Mouse (Mus musculus) granulocyte monocyte progenitor cell, adult 5-6 weeks (primary cell): ENCODE data around the gene Rhot1. TPM values are rescaled to one million over a fixed set of nuclear protein-coding genes. Genes with fewer than 3 reads are reported as not detected.
A peak's percentile ranks its signal among the peaks of the same experiment; 100 is the strongest.

Experiments used
- ATAC-seq: replicated peaks from 2 replicates; pipeline ENCODE4 v1.8.0; 2016; ENCODE audit warnings: mild to moderate bottlenecking, moderate TSS enrichment, inconsistent platforms; ENCODE audit not compliant: poor library complexity, severe bottlenecking
- total RNA-seq, 2 experiments: library from RNA; stranded (forward) in 1 of 2; stranded (reverse) in 1 of 2; fragments of 200-712, 200-1000 nt in 1 of 2; fragments of >200 nt in 1 of 2; fragmentation: Nextera tagmentation in 1 of 2; gene quantifications; 2 replicates each; pipeline ENCODE4 v1.2.3; 2014 to 2017

The Rhot1 gene
- total RNA-seq, 2 experiments from 2014 or later = 44.8 to 49.8 TPM

DNA sequence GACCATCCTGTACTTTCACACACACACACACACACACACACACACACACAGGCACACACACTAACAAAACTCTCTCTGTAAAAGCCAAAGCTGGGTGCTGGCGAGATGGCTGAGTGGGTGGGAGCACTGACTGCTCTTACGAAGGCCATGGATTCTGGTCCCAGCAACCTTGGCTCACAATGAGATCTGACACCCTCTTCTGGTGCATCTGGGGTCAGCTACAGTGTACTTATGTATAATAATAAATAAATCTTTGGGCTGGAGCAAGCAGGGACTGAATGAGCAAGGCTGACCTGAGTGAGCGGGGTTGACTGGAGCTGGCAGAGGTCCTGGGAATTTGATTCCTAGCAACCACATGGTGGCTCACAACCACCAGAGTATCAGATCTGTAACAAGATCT lies 75.0 kb downstream of the Rhot1 start:
- no peak for ATAC-seq

- ATAC-seq = no peak
These were observed 75.8 kb downstream of the Rhot1 start for GRCm38 (mm10) chr11:80284641-80285040.

GRCm38 (mm10) chr11:80287150-80287549 lies 78.3 kb downstream of the Rhot1 start:
- peak; percentile 61 for ATAC-seq

GRCm38 (mm10) chr11:80289701-80290445 lies 81.1 kb downstream of the Rhot1 start:
- peak; percentile 83 for ATAC-seq

DNA sequence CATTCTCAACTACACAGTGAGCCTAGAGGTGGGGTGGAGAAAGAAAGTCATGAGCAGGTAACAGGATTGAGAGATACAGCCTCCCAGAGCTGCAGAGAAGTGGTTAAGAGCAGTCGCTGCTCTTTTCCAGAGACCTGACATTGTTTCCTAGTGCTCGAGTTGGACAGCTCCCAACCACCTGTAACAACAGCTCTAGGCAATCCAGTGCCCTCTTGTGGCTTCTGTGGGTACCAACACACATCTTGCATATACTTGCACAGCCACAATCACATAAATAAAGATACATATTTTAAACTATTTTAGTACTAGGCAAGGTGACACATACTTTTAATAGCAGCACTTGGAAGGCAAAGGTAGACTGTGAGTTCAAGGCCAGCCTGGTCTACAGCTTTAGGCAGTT lies 82.2 kb downstream of the Rhot1 start:
- no peak for ATAC-seq

- ATAC-seq = no peak
These were observed 83.6 kb downstream of the Rhot1 start for GRCm38 (mm10) chr11:80292463-80292862.

DNA sequence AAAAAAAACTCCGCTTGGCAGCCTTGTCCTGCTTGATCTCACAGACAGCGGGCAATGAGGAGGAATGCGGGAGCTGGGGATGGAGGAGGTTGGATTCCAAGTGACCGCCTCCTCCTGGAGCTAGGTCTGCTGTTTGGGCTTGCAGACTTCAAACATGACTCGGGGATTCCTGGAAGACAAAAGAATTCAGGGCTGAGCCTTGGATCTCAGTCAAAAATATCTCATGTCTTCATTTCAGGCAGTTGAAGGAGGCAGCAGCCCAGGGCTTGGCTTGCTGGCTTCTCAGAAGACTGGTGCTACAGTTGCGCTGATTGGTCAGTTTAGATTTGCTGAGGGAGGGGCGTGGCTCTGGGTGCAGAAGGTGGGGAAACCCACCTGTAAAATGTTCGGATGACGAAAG lies 86.2 kb downstream of the Rhot1 start:
- ATAC-seq = no peak

DNA sequence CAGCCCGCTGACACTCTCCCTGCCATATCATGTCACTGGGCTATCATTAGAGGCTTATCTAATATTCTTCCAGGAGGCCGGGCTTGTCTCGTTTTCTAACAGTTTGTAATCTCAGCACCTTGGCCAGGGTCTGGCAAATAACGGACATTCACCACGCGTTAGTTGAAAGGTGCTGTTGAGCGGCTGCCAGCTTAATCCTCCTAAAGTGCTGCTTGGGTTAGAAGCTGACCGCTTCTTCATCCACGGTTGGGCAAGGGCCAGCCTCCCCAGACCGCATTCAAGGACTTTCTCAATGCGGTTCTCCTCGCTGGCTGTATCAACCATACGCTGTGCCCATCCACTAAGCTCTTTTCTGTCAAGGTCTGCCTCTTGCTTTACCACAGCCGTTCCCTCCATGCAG lies 87.0 kb downstream of the Rhot1 start:
- 0 out of 2 replicates have a peak, but pooled peaks have one; percentile 15 for ATAC-seq

DNA sequence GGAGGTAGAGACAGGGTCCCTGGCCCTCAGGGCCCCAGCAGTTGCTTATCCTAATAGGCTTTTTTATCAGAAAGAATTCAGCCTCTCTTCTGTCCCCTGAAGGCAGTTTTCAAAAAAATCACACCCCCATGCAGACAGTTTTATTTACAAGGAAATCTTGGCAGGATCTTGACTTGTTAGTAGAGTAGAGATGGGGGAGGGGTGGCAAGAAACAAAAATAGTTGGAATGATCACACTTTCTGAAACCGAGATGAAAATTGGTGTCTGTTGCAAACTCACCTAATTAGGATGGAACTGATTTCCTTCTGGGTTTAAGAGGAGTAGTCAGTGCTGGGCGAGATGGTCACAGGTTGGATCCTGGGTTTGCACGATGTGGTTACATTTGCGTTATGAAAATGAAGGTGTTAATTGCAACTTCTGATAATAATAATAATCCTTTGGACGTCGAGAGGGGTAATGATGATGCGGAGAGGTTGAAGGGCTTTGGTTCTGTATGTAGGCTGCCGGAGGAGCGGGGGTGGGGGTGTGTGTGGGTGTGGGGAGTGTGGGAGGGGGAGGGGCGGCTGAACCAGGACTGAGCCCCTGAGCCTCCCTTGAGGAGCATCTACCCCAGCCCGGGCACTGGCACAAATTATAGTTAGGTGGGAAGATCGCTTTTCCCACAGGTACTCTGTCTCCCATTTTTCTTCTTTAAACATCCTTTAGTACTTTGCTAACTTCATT lies 90.9 kb downstream of the Rhot1 start:
- ATAC-seq = no peak

- peak; percentile 11; the same call in 1 of the 2 replicates for ATAC-seq
These were observed 91.9 kb downstream of the Rhot1 start, which contains the start of gene Rhbdl3 for GRCm38 (mm10) chr11:80300551-80301315. Rhbdl3 (plus strand) TSS chr11:80300912.

- ATAC-seq = peak; percentile 50
These were observed 92.7 kb downstream of the Rhot1 start for GRCm38 (mm10) chr11:80301316-80302045.

DNA sequence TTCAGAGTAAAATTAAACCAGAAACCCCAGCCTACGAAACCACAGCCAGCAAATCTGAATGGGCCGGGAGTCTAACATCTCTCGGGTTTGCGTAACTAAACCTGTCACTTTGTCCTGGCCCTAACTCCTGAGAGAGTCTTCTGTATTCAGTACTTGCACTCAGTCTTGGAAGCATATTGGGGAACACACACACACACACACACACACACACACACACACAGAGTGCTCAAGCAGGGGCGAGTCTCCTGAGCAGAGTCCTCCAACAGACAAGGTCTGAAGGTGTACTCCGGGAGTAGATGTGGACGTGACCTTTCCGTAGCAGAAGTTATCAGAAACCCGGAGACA lies 93.2 kb downstream of the Rhot1 start:
- peak; percentile 18; the same call in 1 of the 2 replicates for ATAC-seq

DNA sequence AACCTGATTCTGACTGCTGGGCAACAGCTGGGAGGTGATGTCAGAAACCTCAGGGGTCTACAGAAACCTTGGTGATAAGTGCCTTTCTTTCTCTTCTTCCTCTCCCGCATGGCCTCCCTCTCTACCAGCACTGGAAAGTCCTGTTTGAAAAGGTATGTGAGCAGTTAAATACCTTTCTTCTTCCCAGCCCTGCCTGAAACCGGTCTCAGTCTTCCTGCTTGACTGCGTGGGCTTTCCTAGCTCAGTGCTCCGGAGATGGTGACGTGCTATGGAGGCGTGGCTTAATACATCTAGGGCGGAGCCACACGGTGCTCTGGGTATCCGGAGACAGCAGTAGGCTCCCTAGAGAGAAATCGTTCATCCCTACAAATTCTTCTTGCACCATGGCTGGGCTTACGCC lies 93.7 kb downstream of the Rhot1 start:
- ATAC-seq = peak; percentile 71

DNA sequence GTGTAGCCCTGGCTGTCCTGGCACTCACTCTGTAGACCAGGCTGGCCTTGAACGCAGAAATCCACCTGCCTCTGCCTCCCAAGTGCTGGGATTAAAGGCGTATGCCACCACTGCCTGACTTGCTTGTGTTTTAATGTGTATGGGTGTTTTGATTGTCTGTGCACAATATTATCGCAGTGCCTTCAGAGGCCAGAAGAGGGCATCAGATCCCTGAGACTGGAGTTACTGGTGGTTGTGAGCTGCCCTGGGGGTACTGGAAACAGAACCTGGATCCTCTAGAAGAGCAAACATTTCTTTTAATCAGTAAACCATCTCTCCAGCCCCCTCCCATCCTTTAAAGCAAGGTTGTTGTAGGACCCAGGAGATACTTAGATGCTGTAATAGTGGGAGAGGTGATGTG lies 94.9 kb downstream of the Rhot1 start:
- ATAC-seq = no peak

DNA sequence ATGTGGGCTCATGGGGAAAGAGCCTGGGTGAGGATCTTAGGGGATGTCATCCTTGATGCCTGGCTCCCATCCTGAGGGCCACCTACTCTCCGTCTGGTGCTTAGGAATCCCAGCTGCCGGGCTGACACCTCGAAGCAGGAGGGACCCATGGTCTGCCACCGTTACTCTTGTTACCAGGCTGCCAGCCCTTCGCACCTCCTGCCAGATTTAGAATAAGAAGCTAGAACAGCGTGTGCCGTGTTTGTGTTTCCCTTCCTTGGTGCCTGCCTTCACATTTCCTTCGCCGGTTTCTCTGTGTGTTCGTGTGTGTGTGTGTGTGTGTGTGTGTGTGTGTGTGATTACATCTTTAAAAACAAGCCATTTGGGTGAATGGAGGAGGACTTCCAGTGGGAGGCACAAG lies 96.0 kb downstream of the Rhot1 start:
- ATAC-seq = no peak

DNA sequence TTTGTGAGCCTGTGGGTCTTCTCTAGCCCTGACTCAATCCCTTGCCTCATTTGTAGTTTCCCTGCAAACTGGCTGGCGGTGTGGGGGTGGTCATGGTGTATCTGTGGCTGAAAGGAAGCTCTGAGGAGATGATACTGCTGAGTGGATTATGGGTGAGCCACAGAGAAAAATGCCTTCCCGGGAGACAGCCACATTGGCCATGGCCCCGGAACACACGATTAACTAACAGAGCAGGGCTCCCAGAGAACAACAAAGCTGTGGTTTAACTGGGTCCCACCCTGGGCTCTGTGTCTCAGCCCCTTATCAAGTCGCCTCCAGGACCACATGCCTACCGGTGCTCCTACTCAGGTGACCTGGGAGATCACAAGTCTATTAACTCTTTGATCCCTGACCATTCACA lies 99.7 kb downstream of the Rhot1 start:
- ATAC-seq = no peak

DNA sequence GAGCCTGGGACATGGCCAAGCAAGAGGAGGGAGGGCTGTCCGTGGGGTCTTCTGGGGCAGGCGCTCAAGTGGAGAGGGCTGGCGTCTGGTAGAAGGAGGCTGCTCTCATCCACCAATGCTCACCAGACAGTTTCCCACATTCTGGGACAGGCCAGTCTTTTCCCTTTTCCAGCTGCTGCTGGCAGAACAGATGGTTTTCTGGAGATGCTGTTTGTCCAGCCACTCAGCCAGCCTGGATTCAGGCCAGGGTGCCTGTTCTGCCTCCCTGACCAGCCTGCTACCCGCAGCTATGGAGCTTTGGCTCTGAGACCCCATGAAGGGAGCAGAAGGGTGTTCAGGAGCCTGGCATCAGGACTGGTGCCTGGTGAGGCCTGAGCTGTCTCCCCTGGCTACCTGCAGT lies 102.5 kb downstream of the Rhot1 start:
- no peak for ATAC-seq

GRCm38 (mm10) chr11:80312049-80312448 lies 103.2 kb downstream of the Rhot1 start:
- ATAC-seq = no peak

GRCm38 (mm10) chr11:80312565-80312964 lies 103.7 kb downstream of the Rhot1 start:
- ATAC-seq = no peak

DNA sequence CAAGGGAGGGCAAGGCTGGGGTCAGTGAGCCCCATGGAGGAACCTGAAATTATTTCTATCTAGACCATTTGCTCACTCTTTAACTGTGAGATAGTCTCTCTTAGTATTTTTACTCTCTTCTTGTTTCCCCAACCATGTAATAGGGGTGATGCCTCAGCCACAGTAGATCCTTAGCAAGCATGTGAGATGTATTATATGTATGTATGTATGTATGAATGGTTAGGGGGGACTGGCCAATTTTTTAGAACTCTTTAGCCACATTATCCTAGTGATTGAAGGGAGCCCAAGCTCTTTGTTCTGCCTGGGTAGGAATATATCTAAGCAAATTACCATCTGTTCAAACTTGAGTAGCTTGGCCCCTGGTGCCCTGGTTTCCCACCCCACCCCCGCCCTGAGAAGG lies 104.6 kb downstream of the Rhot1 start:
- no peak for ATAC-seq
